Mouse (Mus musculus) hindbrain, embryonic 14.5 days (tissue): ENCODE measurements around the gene Tmem51. TPM values are rescaled to one million over a fixed set of nuclear protein-coding genes. Genes with fewer than 3 reads are reported as not detected.

Experiments used
- ATAC-seq: fragments of 200-750 bp; cut with Nextera tagmentation; 2 replicates; pipeline ENCODE4 v1.8.0; 2017; ENCODE audit warnings: moderate number of reproducible peaks, mild to moderate bottlenecking, moderate TSS enrichment, moderate library complexity; ENCODE audit not compliant: low FRiP score
- DNase-seq: peaks from one replicate; pipeline ENCODE4 v3.0.0-alpha.2; 2015; ENCODE audit warnings: low spot score
- H3K27ac ChIP-seq: fragments of 300-500 bp; sonication (generic); 2 replicates; pipeline ENCODE4 v1.5.1; 2014; ENCODE audit warnings: mild to moderate bottlenecking, moderate library complexity
- H3K27me3 ChIP-seq: fragments of 300-500 bp; sonication (generic); 2 replicates; pipeline ENCODE4 v1.6.1; 2014; ENCODE audit warnings: mild to moderate bottlenecking, low read length, mixed read lengths; ENCODE audit not compliant: control insufficient read depth, insufficient read depth
- H3K36me3 ChIP-seq: fragments of 300-500 bp; sonication (generic); replicated peaks from 2 replicates; pipeline ENCODE4 v1.6.1; 2014; ENCODE audit not compliant: control insufficient read depth, insufficient read depth
- H3K4me1 ChIP-seq: fragments of 300-500 bp; sonication (generic); replicated peaks from 2 replicates; pipeline ENCODE4 v1.6.1; 2014; ENCODE audit warnings: antibody characterized with exemption, low read length, mixed read lengths; ENCODE audit not compliant: control insufficient read depth, insufficient read depth
- H3K4me2 ChIP-seq: fragments of 300-500 bp; sonication (generic); replicated peaks from 2 replicates; pipeline ENCODE4 v1.6.1; 2014; ENCODE audit warnings: mild to moderate bottlenecking, moderate library complexity
- H3K4me3 ChIP-seq: fragments of 300-500 bp; sonication (generic); replicated peaks from 2 replicates; pipeline ENCODE4 v1.5.1; 2014; ENCODE audit warnings: mild to moderate bottlenecking, low read length
- H3K9ac ChIP-seq: fragments of 300-500 bp; sonication (generic); 2 replicates; pipeline ENCODE4 v1.6.1; 2014
- H3K9me3 ChIP-seq: fragments of 300-500 bp; sonication (generic); 2 replicates; pipeline ENCODE4 v1.6.1; 2016; ENCODE audit warnings: low read length; ENCODE audit not compliant: control insufficient read depth
- WGBS: fragments of 180-500 bp; shearing (Covaris S2); extraction: QIAGEN DNeasy Blood & Tissue Kit; methylation state at CpG from one replicate; pipeline ENCODE4 v1.1.7; 2014; 5-methylcytosine and 5-hydroxymethylcytosine counted together
- polyA plus RNA-seq: library from polyadenylated mRNA; unstranded; fragments of >200 nt; fragmentation: Nextera tagmentation; extraction: Ambion mirVana; gene quantifications from 2 replicates; pipeline ENCODE4 v1.2.1, GENCODE M21; 2014

Tmem51 gene
- polyA plus RNA-seq, 1 experiment from 2014 or later = 6.6 TPM

GRCm38 (mm10) chr4:142046496-142046895, 37.6 kb downstream of the Tmem51 start:
- H3K27me3 ChIP-seq = no peaks in the 10 kb centered on the region
- no peak overlapping the region for H3K4me3 ChIP-seq
- ATAC-seq (no peak), DNase-seq (no peak)
- no peak overlapping the region for H3K27ac ChIP-seq
- no peak overlapping the region for H3K4me2 ChIP-seq
- WGBS = 87% methylated on average over 7 of the region's 7 CpGs
- H3K4me1 ChIP-seq = no peaks in the 10 kb centered on the region
- H3K9me3 ChIP-seq = no peaks in the 10 kb centered on the region
- no peak overlapping the region for H3K9ac ChIP-seq
- no peaks in the 10 kb centered on the region for H3K36me3 ChIP-seq

DNA sequence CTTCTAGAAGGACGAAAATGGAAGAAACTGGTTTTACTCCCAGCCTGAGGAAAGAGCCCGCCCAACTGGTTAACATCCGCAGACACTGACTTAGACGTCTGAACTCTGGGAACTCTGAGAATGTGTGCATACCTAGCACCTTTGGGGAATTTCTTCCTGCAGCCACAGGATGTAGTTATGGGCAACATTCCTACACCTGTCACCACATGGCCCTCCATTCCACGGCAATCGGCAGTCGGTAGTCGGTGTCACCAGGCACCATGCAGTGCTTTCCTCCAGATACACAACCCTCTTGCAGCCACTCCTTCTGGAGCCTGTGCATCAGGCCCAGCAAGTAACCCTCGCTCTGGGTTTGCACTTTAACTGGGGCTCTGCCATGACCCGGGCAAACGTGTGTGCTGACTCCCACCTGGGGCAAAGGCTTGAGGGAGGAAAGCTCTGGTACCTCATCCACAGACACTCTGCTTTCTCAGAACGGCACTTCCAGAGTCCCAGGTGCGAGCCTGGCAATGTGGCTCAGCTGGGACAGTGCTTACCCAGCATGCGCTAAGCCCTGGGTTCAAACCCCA, 38.4 kb downstream of the Tmem51 start:
- WGBS = 89% methylated on average over 14 of the region's 14 CpGs
- no peaks in the 10 kb centered on the region for H3K4me1 ChIP-seq
- no peaks in the 10 kb centered on the region for H3K9me3 ChIP-seq
- no peak overlapping the region for H3K9ac ChIP-seq
- H3K4me2 ChIP-seq = no peak overlapping the region
- H3K4me3 ChIP-seq = no peak overlapping the region
- DNase-seq = no peak
- no peak for ATAC-seq
- H3K27me3 ChIP-seq = no peaks in the 10 kb centered on the region
- H3K27ac ChIP-seq = no peak overlapping the region
- H3K36me3 ChIP-seq = no peaks in the 10 kb centered on the region

GRCm38 (mm10) chr4:142044452-142044851, 39.7 kb downstream of the Tmem51 start:
- no peaks in the 10 kb centered on the region for H3K9me3 ChIP-seq
- no peaks in the 10 kb centered on the region for H3K27me3 ChIP-seq
- 77% methylated on average over 12 of the region's 12 CpGs for WGBS
- no peak for DNase-seq
- H3K36me3 ChIP-seq = no peaks in the 10 kb centered on the region
- H3K4me3 ChIP-seq = no peak overlapping the region
- H3K4me1 ChIP-seq = no peaks in the 10 kb centered on the region
- H3K4me2 ChIP-seq = no peak overlapping the region
- no peak overlapping the region for H3K9ac ChIP-seq
- H3K27ac ChIP-seq = no peak overlapping the region
- ATAC-seq = no peak

DNA sequence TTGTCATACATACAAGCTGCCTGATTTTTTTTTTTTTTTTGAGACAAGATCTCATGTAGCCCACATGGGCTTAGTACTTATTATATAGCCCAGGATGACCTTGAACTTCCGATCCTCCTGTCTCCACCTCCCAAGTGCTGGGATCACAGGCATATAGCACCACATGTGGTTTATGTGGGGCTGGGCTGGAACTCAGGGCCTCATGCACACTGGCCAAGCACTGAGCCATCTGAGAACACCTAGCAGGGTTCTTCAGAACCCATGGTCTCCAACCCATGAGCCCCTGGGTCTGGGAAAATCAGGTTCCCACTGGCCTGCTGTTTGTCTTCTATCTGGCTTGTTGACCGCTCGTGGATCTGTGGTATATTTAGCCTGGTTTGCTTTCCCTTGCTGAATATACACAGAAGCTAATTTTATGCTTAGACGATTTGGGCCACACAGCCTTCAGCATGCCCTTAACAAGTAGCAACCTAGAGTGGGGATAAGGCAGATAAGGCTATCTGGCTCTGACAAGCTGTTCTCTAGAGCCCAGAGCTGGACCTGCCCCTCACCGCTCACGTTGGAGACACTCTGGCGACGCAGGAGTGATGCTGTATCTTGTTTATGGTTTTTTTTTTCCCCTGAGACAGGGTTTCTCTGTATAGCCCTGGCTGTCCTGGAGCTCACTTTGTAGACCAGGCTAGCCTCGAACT, 44.3 kb downstream of the Tmem51 start:
- WGBS = 93% methylated on average over 9 of the region's 9 CpGs
- no peaks in the 10 kb centered on the region for H3K4me1 ChIP-seq
- H3K9me3 ChIP-seq = no peaks in the 10 kb centered on the region
- no peaks in the 10 kb centered on the region for H3K36me3 ChIP-seq
- H3K27ac ChIP-seq = no peak overlapping the region
- no peak overlapping the region for H3K4me2 ChIP-seq
- no peak overlapping the region for H3K9ac ChIP-seq
- ATAC-seq (no peak), DNase-seq (no peak)
- no peaks in the 10 kb centered on the region for H3K27me3 ChIP-seq
- H3K4me3 ChIP-seq = no peak overlapping the region

DNA sequence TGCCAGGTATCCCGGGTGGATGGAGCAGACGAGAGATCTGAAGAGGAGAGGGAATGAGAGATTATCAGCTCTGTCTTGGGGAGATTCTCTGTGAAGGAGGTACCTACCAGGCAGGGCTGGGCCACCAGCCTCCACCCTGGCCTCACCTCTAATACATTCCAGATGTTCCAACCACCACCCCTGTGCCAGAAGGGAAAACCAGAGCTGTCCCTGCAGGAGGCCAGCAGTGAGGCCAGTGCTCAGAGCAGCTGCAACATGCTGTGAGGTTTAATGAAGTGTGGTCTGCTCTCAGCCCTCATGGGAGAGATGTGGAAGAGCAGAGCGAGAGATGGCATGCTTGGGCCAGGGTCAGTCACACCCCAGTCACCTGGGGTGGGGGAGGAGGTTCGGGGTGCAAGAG, 46.2 kb downstream of the Tmem51 start:
- Histone ChIP-seq H3K27ac (no peak overlapping the region), H3K4me1 (no peaks in the 10 kb centered on the region), H3K4me3 (no peak overlapping the region), H3K9me3 (no peaks in the 10 kb centered on the region), H3K36me3 (no peaks in the 10 kb centered on the region), H3K27me3 (no peaks in the 10 kb centered on the region), H3K4me2 (no peak overlapping the region), H3K9ac (no peak overlapping the region)
- WGBS = 62% methylated on average over 4 of the region's 4 CpGs
- ATAC-seq (no peak), DNase-seq (no peak)

GRCm38 (mm10) chr4:142028533-142028932, 55.6 kb downstream of the Tmem51 start:
- no peak overlapping the region for H3K27ac ChIP-seq
- WGBS = 90% methylated on average over 13 of the region's 13 CpGs
- H3K27me3 ChIP-seq = no peaks in the 10 kb centered on the region
- H3K4me3 ChIP-seq = no peak overlapping the region
- ATAC-seq (no peak), DNase-seq (no peak)
- H3K9ac ChIP-seq = no peak overlapping the region
- no peaks in the 10 kb centered on the region for H3K9me3 ChIP-seq
- H3K4me1 ChIP-seq = no peaks in the 10 kb centered on the region
- H3K36me3 ChIP-seq = no peaks in the 10 kb centered on the region
- no peak overlapping the region for H3K4me2 ChIP-seq

- Histone ChIP-seq H3K9me3 (no peaks in the 10 kb centered on the region), H3K36me3 (no peaks in the 10 kb centered on the region), H3K27ac (no peak overlapping the region), H3K4me2 (no peak overlapping the region), H3K4me1 (no peaks in the 10 kb centered on the region), H3K27me3 (no peaks in the 10 kb centered on the region), H3K9ac (no peak overlapping the region), H3K4me3 (no peak overlapping the region)
- ATAC-seq (no peak), DNase-seq (no peak)
- WGBS = 78% methylated on average over 2 of the region's 2 CpGs
Measured at GRCm38 (mm10) chr4:142026965-142027364, 57.1 kb downstream of the Tmem51 start.

DNA sequence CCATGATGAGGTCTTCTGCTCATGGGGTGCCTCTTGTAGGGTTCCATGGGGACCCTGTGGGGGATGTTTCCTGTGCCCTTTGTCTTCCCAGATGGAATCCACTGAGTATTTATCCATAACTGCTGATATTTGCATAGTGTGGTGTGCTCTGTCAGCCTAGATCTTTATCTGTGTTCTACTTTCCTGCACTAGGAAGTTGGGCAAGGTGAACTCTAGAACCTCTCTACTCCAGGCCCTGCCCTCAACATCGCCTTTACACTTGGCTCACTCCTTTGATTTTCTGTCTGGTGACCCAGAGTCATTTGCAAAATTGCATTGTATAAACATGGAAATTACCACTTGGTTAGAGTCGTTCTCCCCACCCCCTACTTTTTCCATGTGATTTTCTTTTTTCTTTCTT, 59.6 kb downstream of the Tmem51 start:
- no peak overlapping the region for H3K4me3 ChIP-seq
- no peaks in the 10 kb centered on the region for H3K27me3 ChIP-seq
- no peak overlapping the region for H3K4me2 ChIP-seq
- no peak overlapping the region for H3K27ac ChIP-seq
- WGBS = 97% methylated on average over 2 of the region's 2 CpGs
- no peaks in the 10 kb centered on the region for H3K36me3 ChIP-seq
- H3K9me3 ChIP-seq = no peaks in the 10 kb centered on the region
- DNase-seq = no peak
- no peaks in the 10 kb centered on the region for H3K4me1 ChIP-seq
- H3K9ac ChIP-seq = no peak overlapping the region
- no peak for ATAC-seq

DNA sequence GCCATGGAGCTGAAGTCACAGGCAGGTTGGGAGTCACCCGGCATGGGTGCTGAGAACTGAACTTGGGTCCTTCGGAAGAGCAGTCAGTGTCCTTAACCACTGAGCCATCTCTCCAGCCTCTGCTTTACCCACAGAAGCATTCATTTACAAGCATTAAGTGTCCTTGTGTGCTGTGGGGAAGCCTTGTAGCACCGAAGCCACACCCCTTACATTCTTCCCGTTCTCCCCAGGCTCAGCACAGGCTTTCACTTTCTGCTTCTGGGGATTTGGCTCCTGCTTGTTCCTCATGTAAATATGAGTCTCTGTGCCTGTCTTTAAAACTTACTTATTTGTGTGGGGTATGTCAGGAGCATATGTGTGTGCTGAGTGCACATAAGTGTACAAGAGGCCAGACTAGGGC, 60.9 kb downstream of the Tmem51 start:
- H3K4me1 ChIP-seq = no peaks in the 10 kb centered on the region
- no peaks in the 10 kb centered on the region for H3K27me3 ChIP-seq
- 86% methylated on average over 4 of the region's 4 CpGs for WGBS
- DNase-seq (no peak), ATAC-seq (no peak)
- H3K4me2 ChIP-seq = no peak overlapping the region
- no peak overlapping the region for H3K27ac ChIP-seq
- no peaks in the 10 kb centered on the region for H3K36me3 ChIP-seq
- H3K9ac ChIP-seq = no peak overlapping the region
- H3K9me3 ChIP-seq = no peaks in the 10 kb centered on the region
- H3K4me3 ChIP-seq = no peak overlapping the region

- Histone ChIP-seq H3K36me3 (no peaks in the 10 kb centered on the region), H3K27ac (no peak overlapping the region), H3K27me3 (no peaks in the 10 kb centered on the region), H3K9me3 (no peaks in the 10 kb centered on the region), H3K4me2 (no peak overlapping the region), H3K9ac (no peak overlapping the region), H3K4me3 (no peak overlapping the region), H3K4me1 (no peaks in the 10 kb centered on the region)
- no peak for DNase-seq
- no peak for ATAC-seq
- 65% methylated on average over 15 of the region's 15 CpGs for WGBS
Measured at GRCm38 (mm10) chr4:142017686-142018085, 66.4 kb downstream of the Tmem51 start.
